Mouse (Mus musculus) thymus, postnatal 25 days (tissue): ENCODE results near the gene Mastl.
A peak's percentile ranks its signal among the peaks of the same experiment; 100 is the strongest.

Experiments used
- DNase-seq: peaks from one replicate; pipeline ENCODE4 v3.0.0; 2022

The Mastl gene

DNA sequence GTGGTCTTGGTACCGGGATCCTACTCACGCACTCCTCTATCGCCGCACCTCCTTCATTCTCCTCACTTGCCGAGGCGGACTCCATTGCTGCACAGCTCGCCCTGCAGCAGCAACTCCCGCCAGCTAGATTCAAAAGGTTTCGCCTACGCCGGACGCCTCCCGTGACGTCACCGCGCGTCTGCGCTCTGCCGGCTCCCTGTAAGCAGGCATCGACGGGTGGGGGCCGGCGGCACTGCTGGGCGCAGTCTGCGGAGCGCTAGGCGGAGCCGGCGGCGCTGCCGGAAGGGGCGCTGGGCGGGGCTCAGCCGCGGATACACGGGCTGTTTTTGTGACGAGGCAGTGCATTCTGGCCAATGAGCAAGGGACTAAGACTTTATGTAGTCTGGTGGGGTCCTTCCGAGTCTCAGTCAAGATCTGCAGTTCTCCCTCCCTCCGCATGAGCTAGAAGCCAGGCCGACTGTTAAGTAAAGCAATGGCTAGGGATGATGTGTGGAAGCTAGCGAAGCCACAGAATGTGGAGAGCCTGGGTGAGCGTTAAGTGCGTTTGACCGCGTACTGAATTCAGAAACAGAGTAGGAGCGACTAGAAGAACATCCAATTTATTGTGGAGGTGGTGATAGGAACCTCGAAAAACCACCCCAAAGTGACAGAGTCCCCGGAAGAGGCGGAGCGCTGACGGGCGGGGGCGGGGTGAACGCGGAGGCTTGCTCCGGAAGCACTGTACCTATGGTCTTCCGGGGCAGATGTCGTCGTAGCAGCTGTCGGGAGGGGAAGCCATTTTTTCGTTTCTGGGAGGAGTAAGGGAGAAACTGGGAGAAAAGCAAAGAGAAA, at the start of gene Mastl, which contains the start of gene Yme1l1:
Mastl (minus strand) TSS at position 248 of the 831 bp plus-strand sequence.
Yme1l1 (plus strand) TSS at position 593 of the 831 bp plus-strand sequence.
- peak; percentile 98 for DNase-seq

DNA sequence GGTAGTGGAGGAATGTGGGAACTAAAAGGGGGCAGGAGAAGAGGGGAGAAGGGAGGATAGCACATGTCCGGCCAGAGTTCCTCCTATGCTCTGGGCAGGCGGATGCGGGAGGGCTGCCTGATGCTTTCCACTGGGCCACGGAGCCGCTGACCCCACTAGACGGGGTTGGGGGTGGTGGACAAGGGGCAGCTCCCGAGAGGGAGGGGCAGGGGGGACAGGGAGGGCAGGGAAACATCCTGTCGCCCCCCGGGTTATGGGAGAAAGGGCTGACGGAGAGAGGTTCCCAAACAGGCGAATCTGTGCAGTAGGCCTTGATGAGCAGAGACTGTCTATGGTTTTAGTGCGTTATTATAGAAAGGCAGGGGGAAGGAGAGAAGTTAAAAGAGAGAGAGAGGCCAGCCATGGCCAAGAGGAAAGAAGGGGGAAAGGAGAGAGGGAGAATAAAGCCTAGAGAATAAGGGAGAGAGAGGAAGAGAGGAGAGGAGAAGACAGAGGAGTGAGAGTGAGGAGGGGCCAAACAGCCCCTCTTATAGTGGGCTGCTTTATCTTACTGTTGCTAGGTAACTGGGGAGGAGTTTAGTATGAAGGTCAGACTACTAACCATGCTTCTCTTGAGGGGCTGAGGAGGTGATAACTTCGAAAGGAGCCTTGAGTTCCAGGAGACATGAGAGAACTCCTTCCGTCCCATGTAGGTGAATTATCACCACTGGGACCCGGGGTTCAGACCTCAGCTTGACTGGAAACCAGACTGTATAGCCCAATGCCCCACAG, 47.3 kb upstream of the Mastl start:
- no peak for DNase-seq

DNA sequence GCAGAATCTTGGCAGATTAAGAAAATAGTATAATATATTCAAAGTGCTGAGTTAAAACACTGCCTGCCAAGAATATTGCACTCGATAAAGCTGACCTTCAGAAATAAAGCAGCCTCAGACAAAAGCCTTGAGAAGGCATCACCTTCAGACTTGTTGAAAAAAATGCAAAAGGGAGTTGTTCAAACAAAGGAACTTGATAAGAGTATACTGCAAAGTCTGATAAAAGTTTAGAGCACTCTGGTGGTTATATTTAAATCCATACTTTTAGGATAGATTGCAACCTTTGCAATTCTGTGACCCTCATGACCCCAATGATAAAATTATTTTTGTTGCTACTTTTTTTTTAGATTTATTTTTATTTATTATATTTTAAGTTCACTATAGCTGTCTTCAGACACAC, 45.2 kb upstream of the Mastl start:
- no peak for DNase-seq

DNA sequence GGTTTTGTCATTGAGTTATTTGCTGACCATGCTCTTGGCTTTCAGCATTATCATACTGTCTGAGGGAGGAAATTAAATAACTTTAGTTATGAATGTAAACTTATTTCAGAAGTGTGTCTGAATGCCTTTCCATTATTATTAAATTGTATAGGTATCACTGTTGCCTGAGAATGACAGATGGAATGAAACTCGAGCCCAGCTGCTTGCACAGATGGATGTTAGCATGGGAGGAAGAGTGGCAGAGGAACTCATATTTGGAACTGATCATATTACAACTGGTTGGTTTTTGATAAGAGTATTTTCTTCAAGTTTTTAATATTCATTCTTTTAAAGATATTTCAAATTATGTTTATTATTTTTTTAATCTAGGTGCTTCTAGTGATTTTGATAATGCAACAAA, 38.5 kb upstream of the Mastl start:
- no peak for DNase-seq

DNA sequence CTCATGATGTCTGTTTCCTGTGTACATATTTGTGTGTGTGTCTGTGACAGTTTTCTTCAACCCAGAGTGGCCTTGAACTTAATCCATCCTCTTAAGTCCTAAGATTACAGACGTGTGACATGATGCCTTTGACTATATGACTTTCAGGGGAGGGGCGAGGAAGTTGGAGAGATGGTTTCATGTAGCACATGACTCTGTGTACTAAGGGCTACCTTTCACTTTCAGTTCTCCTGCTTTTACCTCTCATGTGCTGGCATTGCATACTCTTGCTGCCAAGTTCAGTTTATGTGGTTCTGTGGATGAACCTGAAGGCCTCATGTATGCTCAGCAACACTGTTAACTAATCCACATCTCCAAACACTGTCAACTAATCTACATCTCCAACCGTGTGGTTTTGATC, 16.5 kb upstream of the Mastl start:
- no peak for DNase-seq

DNA sequence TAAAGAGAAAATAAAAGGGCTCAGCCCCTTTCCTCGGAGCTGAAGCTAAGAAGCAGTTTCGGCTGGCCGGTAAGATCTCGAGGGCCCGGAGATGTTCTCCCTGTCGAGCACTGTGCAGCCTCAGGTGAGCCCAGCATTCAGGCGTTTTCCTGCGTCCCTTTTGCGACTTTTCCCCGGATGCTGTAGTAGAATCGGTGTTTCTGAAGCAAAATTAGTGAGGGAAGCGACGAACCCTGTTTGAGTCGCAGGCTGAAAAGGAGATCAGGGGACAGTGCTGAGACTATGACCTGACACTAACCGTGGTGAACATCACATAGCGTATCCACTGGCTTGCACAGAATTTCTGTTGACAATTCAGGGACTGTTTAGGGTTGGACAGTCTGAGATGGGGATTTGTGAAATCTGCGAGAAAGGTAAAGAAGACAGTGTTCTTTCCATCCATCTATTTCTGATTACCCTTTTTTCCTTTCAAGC, 821 bp upstream of the Mastl start:
- no peak for DNase-seq

DNA sequence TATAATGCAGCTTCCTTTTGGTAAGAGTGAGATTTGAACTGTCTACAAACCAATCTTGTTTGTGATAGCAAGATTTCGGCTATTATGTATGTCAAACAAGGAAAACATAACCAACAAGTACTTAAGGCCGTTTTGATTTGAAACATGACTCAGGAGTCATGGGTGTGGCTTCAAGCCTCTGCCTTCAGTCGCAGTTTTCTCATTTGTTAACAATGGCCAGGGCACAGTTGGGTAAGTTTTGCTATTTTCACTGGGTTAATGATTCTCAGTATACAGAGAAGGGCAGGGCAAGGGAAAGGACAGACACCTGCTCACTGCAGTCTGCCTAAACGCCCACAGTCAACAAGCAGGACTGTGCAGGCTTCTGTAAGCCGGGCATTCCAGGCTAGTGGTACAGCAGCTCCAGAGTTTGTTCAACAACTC, 614 bp downstream of the Mastl start:
- no peak for DNase-seq

DNA sequence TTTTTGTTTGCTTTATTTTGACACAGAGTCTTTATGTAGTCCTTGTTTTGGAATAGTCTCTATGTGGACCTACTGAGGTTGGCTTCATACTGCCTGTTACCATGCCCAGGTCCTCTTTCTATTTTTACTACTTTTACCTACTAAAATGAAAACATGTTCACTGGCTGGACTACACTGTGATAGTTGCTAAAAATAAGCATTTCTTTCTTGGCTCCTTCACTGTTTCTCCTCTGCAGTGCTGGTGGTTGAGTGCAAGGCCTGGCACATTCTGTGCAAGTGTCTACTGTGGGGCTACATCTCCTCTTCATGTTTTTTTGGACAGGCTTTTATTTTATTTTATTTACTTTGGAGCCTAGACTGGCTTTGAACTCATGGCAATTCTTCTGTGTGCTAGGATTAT, 36.3 kb downstream of the Mastl start:
- DNase-seq, result no peak

DNA sequence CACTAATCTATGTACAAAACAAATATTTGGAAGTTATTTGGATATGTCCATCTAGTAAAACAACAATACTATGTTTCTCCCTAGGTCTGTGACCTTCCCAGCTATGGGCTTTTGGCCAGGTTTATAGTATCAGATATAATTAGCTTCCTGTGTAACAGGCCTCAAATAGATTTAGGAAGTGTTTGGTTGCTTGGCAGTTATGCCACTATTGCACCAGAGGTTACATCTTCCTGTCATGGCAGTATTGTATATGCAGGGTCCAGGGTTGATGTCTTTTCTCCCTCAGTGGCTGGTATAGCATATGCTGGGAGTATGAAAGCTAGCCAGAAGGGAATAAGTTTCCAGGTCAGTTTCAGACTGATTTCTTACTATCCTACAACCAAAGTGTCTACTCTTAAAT, 53.6 kb downstream of the Mastl start:
- no peak for DNase-seq

DNA sequence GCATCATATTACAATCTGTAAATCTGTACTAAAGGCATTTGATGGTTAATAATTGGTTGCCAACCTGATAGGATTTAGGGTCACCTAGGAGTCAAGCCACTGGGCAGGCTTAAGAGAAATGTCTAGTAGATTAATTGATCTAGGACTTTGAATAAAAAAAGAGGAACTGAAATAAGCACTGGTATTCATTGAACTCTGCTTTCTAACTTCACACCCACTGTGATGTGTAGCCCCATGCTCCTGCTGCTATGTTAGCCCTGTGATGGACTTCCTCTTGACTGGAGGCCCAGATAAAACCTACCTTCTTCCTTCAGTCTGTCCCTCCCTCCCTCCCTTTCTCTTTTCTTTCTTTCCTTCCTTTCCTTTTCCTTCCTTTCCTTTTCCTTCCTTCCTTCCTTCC, 58.8 kb downstream of the Mastl start:
- DNase-seq, result no peak

DNA sequence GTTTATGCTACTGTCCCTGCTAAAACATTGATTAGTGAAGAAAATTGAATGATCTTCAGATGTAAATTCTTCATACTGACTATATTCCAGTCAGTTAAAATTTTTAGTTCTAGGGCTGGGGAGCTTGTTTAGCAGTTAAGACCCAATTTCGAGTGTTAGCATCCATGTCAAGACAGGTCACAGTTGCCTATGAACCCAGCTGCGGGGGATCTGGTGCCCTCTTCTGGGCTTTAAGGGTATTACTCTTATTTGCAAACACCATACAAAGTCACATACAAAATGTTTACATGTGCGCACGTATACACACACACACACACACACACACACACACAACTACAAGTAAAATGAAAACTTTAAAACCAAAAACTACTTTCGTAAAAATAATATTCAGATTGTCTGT, 63.6 kb downstream of the Mastl start:
- DNase-seq, result peak; percentile 44

DNA sequence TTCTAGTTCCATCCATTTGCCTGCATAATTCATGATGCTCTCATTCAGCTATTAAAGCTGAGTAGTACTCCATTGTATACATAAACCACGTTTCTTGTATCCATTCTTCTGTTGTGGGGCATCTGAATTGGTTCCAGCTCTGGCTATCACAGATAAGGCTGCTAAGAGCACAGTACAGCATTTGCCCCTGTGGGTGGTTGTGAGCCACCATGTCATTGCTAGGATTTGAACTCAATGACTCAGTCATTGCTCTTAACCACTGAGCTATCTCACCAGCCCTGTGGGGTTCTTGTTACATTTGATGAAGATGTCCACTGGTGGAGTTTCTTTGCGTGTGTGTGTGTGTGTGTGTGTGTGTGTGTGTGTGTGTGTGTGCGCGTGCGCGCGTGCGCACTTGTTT, 71.3 kb downstream of the Mastl start:
- no peak for DNase-seq

DNA sequence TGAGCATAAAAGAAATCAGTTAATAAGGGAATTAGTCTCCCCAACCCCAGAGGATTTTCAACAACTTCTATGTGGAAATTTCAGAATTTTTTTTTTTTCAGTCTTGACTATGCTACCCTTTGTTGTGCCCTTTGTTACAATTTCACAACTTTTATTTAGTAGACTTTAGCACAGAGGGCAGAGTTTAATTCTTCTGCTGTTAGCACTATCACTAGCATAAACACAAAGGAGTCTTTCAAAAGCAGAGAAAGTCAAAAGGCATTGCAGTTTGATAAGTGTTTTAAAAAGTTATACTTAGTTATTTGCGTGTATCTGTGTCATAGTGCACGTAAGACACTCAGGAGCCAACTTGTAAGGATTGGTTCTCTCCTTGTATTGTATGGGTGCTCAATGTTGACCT, 77.2 kb downstream of the Mastl start:
- no peak for DNase-seq

DNA sequence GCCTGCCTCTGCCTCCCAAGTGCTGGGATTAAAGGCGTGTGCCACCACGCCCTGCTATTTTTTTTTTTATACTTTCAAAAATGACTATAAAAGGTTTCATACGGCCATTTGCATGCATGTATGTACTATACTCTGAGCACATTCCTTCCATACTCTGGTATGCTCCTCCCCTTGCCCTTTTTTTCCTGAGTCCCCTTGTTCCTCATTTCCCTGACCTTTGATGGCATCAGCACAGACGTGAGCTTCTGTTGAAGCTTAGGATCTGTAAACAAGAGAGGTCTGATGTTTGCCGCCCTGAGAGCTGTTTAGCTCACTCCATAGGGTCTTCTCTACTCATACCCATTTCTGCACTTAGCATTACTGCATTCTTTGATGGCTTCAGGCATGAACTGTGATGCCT, 78.1 kb downstream of the Mastl start:
- DNase-seq, result no peak

DNA sequence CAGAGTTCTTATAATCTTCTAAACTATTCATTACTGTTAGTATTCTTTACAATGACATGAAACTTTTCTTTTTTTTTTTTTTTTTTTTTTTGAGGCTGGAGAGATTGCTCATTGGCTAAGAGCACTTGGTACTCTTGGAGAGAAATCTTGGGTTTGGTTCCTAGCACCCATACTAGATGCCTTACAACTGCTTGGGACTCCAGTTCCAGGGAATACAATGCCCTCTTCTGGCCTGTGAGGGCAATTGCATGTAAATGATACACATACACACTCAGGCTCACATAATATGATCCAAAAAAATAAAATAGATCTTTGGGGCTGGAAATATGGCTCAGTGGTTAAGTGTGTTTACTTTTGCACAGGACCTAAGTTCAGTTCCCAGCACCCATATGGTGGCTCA, 79.0 kb downstream of the Mastl start:
- no peak for DNase-seq

DNA sequence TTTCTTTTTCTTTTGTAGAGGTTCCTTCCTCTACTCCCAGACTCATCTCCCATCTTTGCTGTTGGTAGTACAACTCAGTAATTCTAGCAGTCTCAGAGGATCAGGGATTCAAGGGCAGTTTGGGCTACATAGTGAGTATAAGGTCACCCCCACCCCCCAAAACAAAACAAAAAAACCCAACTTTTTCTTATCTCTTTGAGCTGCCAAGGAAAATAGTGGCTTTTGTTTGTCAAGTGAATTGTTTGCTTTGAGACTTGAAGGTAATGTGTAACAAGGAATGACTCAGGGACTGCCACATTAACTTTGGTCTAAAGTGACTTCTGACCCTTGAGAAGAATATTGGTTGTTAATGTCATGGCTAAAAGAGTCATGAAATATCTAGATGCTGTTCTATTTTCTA, 80.0 kb downstream of the Mastl start:
- no peak for DNase-seq

DNA sequence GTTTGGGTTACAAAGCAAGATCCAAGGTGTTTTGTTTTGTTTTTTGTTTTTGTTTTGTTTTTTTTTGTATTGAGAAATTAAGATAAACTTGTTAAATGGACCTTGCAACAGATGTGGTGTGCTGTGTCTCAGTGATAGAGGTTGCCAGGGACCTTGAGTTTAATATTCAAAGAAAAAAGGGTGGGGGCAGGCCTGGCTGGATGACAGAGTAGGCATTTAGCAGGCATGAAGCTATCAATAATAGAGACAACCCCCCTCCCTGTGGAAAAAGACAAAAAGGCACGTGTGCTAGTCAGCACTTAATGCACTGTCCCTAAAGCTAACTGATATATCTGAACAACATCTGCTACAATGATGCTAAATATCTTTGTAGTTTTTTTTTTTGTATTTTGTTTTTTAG, 84.4 kb downstream of the Mastl start:
- no peak for DNase-seq

DNA sequence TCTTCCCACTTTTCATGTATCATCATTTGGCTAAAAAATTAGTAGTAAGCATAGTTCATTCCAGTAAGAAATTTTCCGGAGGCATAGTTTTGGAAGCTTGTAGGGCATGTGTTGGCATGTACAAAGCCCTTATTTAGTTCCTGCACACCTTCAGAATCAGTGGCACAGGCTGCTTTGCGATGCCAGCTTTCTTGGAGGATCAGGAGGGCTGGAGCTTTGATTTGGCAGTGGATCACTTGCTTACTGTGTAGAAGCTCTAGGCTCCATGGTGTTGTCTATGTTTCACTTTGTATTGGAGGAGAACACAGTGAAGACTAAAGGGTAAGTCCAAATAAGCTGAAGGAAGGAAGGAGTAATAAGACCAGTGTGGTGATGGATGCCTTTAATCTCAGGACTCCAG, 85.3 kb downstream of the Mastl start:
- DNase-seq, result no peak

DNA sequence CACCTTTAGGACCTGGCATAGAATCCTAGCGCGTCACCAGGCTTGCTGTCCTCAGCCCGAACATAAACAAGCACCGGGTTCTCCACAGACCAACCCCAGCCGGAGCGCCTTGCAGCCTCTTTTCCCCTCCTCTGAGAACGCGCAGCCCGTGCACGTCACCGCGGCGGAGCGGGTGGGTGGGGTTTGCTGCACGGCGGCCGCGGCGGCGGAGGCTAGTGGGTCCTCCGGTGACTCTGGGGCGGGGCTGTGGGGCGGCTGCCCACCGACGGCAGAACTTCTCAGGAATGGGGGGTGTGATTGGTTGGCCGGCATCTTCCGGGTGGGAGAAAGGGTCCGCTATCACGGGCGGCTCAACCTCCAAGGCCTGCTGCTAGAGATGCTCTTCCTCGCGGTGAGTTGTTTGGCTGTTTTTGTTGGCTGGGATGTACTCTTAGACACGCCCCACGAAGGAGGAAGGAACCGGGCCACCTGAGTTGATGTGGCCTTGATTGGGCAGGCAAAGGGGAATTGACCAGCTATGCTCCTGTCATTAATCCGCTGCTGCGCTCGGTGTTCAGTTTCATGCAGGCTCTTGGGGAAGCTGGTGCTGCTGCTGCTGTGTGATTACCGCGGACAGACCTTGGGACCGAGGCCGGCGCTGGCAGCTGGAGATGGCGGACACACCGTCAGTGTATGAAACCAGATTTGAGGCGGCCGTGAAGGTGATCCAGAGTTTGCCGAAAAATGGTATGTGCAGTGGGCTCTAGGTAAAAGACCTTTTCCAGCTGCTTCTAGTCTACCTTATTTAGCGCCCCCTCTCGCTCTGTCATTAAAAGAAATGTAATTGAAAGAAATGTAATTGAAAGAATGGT, 86.7 kb downstream of the Mastl start:
- peak; percentile 97 for DNase-seq

DNA sequence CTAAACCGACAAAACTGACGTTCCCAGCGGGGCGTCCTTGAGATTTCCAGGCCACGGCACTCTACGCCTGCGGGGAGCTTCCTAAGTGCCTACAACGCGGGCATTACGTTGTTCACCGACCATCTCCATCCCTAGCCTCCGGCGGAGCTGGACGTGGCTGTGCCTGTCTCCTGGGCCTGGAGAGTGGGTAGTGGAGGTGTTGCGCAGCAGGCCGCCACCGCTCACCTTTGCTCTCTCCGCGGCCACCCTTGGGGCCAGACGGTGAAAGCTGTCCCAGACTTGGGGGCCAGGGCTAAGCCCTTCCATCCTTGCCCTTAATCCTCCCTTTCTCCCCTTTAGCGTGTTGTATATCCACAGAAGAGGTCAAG, 87.5 kb downstream of the Mastl start:
- no peak for DNase-seq

DNA sequence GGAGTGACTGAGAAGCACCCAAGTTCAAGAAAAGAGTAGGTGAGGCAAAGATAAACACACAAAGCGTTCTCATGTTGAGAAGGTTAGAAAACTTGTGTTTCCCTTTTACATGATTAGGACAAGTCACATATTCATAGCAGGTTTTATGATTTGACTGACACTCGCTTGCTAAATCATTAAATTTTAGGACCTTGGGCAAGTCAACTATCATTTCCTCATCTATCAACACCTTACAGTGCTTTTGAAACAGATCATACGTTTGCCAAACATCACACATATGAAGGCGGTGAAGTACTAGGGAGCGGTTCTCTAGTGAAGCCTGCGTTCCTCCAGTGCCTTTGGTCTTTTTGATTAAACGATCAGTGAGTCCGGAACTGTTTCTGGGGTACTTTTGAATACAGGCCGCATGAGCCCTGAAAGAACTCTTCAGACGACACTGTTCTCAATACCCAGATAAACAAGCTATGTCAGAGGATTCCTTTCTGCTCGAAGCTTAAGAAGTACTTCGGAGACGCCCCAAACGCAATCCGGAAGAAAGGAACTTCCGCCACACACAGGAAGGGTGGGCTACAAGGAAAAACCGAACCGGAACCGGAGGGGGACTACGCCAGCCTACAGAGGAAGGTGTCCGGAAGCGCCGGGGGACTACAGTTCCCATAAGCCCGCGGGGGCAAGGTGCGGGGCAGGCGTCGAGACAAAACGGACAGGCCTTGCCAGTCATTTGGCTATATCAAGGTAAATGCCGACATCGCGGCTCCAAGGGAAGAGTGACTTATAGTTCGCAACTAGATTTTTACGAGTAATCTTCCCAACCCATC, 88.1 kb downstream of the Mastl start, which contains the start of gene Acbd5:
Acbd5 (plus strand) TSS at position 616 of the 818 bp plus-strand sequence.
- peak; percentile 94 for DNase-seq
